Mouse (Mus musculus) cerebellum, adult 9-10 months (tissue): ENCODE measurements at regions not wholly inside any gene's neighbourhood (a gene's known extent, or its start where the extent isn't known, plus 50 kb on each side); places are given as distances from the start of the nearest gene placed in this dataset.

Experiments
- DNase-seq: peaks from one replicate; pipeline ENCODE4 v3.0.0; 2022

DNA sequence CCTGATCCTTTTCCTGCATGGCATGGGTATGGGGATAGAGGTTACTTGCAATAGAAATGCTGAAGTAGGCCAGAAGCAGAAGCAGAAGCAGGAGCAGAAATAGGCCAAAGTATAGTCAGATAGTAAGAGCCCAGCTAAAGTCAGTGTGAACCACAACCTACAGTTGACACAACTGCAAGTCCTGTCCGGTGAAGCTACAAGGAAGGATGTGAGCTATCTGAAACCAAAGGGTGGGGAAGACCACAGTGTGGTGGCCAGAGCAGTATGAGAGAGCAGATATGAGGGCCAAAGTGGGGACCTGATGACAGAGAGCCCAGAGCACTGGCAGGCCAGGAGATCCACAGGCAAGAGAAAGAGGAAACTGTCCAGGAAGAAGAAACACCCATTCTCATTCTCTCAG is 87.1 kb upstream of the Sesn3 start:
- no peak for DNase-seq

GRCm38 (mm10) chr9:14188504-14188903 is 86.4 kb upstream of the Sesn3 start:
- DNase-seq: no peak

DNA sequence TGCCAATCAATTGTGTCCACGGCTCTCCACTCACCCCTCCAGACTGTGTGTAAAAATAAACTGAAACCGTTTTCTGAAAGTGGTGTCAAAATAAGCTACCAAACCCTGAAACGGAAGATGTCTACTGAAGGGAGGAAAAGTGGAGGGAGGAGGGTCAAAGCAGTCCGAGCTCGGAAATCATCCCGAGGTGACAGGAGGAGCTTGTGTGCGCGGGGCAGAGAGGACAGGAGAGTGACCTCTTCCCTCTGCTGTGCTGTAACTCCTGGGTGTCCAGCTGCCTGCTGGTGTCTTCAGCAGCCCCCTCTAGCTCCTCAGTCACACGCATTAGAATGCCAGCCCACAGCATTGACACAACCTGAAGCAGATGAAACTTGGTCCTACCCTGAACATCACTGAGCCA is 84.2 kb upstream of the Sesn3 start:
- DNase-seq: no peak

- DNase-seq: no peak
Observed at GRCm38 (mm10) chr9:14194748-14195147, 80.1 kb upstream of the Sesn3 start.

DNA sequence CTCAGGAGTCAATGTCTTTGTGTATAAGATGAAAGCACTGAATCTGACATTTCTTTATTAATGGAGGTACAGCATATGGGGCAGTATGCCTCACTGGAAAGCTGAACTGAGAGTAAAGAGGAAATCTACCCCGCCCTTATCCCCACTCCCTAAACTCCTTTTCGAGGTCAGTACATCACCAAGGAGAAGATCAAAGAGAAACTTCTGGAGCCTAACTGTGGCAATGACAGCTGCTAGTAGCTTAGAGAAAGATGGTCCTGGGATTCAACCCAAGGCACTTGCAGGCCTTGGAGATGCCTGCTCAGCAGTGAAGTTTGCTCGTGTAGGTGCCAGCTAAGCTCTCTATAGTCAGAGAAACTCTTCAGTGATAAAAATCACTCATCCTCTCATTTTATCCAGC is 75.8 kb upstream of the Sesn3 start:
- DNase-seq: no peak

DNA sequence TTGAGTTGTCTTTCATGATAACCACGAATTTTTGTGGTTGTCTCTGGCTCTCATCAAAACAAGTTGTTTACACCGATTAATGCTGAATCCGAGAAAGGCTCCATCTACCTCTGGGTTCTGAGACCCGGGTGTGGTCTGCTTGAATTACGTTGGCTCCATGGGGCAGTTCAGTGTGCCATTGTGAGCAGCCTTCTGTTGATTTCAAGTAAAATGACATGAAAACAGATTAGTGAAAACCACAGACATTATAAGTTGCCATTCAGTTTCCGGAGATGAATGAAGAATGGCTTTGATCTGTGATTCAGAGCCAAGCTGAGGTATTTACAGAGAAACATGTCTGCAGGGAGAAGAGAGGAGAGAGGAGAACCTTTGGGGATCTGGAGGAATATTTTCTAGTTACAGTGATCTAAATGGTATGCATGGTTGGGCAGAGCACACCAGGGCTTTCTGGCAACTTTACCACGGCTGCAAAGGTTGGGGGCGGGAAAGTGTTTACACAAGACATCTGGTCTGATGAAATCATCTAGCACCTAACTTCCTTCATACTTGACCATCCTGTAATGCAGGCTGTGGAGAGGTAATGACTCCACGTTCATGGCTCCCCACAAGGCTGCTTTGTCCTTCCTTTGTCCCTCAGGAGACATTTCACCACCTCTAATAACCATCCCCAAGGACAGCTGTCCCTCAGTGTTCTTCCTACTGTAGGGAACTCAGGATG is 74.7 kb upstream of the Sesn3 start:
- DNase-seq: no peak

DNA sequence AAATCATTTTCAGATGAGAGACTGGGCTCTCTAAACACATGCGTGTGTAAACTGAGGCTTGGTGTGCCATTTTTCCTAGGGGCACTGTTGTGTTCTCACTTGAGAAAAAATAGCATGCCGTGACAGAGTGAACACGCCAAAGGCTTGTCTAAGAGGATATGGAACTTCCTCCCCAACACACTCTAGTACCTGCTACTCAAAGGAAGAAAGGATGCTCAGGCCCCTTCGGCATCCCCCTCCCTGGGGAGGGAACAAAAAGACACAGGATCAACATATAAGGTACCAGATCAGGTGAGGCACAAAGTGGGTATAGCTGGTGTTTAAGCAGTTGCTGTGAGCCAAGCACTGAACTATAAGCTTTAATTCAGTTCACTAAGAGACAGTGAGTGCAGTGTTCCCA is 74.0 kb upstream of the Sesn3 start:
- DNase-seq: no peak

DNA sequence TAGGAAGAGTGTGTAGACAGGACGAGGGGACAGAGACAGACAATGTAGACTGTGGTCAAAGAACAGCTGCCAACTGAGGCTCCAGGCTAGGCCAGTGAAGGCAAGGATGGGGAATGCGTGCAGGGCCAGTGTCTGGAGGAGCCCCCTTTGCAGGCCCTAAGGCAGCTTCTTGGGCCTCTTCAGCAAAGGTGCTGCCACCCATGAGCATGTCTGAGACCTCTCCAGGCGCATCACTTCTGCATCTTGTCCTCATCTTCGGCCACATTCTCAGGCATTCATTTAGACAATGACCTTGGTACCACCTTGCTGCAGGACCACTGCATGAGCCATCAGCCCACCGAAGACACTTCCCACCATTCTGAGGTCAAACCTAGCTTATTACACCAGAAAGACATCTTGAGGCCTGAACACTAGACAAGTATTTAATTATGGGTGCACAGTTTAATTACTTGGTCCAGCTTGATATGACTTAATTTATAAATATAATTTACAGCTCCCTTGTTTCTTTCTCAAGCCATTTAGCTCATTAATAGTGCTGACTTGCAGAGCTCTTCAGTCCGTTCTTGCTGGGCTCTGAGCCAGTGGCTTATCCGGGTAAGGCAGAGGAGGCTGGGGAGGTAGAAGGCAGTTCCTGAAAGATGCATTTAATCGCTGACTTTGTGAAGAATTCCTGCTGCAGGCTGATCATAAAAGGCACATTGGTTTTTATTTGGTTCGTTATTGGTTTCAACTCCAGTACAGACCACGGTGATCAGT is 72.1 kb upstream of the Sesn3 start:
- DNase-seq: no peak

DNA sequence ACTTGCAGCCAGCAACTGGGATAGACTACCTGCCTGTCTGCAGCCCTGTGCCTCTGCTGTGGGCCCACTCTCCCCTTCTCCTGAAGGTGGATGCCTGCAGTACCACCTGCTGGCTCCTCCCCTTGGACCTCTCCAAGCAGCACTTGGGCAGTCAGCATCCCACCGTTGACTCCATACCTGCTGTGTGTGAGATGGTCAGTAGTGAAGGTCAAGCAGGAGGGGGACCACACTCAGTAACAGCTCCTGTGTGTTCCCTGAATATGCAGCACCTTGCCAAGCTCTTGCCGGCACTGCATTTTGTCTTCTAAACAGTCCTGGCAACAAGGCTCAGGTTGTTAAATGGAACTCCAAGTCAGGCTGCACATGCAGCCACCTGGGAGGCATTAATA is 71.6 kb upstream of the Sesn3 start:
- DNase-seq: no peak

DNA sequence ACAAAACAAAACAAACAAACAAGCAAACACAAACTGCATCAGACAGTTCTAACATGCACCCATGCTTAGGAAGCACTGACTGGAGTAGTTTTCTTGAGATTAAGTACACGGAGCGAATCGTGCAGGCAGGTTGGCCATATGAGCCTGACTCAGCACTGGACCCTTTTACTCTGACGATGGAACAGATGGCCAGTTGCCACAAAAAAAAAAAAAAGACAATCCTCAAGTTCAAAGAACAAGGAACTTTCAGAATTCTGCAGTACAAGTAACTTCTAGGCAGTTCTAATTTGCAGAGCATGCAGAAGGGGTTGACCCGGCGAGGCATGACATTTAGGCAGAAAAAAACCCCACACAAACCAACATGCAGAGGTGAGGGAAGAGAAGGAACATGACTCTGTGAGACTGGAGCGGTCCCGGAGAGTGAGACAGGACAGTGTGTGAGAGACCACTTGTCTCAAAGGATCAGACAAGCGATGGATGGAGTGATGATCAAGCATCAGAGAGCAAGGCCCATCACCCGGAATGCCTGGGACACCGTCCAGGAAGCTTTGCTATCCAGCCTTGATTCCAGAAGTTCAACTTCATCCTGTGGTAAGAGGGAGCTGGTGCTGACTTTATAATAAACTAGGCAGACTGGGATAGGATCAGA is 71.0 kb upstream of the Sesn3 start:
- no peak for DNase-seq

- DNase-seq: no peak
Observed at GRCm38 (mm10) chr9:14204817-14205216, 70.0 kb upstream of the Sesn3 start.

DNA sequence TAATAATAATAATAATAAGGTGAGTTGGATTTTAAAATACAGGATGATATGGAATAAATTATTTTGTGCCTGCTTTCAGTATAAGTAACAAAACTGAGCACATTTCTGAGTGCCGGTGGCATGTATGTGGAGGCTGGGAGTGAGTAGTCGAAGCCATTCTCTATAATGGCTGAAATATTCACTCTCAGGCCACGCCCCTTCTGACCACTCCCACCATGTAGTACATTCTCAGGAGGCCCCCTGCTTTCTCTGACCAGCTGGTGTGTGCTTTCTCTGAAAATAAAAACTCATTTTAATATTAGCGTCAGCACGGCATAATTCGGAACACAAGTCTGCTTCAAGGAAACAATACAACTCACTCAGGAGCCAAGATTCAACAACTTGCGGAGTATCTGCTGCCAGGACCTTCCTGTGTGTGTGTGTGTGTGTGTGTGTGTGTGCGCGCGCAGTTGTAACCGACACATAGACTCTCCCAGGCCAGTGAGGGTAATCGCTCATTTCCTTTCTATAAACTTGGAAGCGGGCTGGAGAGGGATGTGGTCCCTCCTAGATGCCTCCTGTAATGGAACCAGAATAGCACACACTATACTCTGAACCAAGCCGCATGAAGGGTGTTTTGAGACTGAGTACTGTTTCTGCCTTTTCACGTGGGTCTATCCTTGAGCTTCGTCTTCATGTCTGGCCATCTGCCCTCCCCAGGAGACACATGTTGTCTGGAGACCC is 67.9 kb upstream of the Sesn3 start:
- DNase-seq: no peak

DNA sequence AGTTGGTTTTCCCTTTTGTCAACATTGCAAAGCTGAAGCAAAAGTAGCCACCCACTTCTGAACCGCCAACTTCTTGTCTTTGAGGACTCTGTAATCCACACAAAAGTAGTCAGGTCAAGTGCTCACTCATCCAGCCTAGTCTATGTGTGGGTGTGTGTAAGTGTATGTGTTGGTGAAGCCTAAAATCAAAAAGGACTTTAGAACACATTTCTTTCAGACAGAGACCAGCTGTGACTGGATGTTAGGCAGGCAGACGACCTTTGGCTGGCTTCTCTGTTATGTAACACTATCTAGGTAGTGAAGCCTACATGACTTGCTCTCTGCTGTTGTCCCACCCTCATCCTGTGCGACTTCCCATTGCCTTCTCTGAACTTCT is 67.3 kb upstream of the Sesn3 start:
- no peak for DNase-seq

- DNase-seq: no peak
Observed at GRCm38 (mm10) chr9:14213283-14213682, 61.6 kb upstream of the Sesn3 start.

DNA sequence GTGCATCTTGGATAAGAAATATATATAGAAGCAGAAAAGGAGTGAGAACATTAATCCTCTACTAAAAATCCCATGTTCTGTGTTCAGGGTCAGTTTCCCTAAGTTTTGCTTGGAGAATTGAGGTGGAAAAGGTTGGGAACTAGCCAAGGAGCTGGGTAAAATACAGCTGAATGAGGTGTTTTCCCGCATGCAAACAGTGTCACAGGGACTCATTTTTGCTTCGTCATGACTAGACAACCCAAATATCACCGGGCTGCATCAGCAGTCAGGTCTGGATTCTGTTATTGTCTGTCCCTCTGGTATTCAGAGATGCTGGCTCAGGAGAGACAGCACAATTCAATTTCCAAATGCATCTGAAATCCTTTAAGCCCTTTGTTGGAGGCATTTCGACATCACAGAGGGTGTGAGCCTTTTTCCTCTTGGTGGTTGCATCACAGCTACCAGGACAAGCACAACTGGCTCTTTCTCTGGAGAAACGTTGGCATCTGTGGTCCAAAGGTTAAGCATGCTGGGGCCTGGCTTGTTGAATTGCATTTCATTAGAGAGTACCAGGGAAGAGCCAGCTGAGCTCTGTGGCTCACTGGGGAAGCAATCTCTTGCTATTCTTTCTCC is 59.6 kb upstream of the Sesn3 start:
- peak; percentile 2 for DNase-seq

DNA sequence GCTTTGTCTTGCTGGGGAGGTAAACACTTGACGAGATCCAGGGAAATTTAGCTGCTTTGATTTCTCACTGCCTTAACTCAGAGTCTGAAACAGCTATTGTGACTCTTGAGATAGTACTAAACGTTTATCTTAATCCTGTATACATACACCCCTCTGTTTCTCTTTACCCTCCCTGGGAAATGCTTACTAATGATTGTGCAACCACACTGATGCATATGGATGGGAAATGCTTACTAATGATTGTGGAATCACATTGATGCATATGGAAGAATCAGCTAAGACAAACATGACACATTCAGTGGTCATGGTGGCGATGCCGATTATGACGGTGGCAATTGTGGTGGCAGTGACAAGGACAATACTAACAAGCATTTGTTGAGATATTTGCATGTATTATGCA is 58.9 kb upstream of the Sesn3 start:
- no peak for DNase-seq

DNA sequence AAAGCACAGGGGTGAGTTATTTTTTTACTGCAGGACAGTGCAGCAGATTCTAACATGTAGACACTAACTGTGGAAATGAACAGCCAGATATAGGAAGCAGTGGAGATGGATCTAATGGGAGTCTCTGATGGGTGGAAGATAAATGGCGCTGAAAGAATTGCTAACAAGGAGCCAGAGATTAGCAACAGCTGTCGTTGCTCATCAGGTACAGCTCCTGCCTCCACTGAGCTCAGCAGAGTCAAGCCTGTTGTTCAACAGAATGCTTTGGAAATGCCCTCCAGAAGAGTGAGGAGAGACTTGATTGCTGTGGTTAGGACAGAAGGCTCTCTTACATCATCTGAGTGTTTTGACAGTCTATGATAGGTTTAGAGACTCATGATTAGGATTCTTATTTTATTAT is 51.9 kb upstream of the Sesn3 start:
- no peak for DNase-seq
